Mouse (Mus musculus): ENCODE measurements at regions not wholly inside any gene's neighbourhood (a gene's known extent, or its start where the extent isn't known, plus 50 kb on each side); places are given as distances from the start of the nearest gene placed in this dataset.

GRCm38 (mm10) chr16:66013608-66014007 is 198.6 kb downstream of the Vgll3 start:
- no peak overlapping the region for H3K4me2 ChIP-seq (ENCODE audit: low read depth, low read length)
- no peak overlapping the region for H3K4me3 ChIP-seq (ENCODE audit: low read length)
- no peak for ATAC-seq
- H3K9ac ChIP-seq (ENCODE audit: low read depth, low read length): no peak overlapping the region
- no peaks in the 10 kb centered on the region for H3K36me3 ChIP-seq (ENCODE audit: control insufficient read depth, insufficient read depth, low read length)
- no peaks in the 10 kb centered on the region for H3K4me1 ChIP-seq (ENCODE audit: control insufficient read depth, insufficient read depth, low read length)
- no peaks in the 10 kb centered on the region for H3K27me3 ChIP-seq (replicated peaks; ENCODE audit: control insufficient read depth, insufficient read depth, low read length)
- no peaks in the 10 kb centered on the region for H3K9me3 ChIP-seq (ENCODE audit: control insufficient read depth, low read length)
- 12% methylated on average over 2 of the region's 2 CpGs for WGBS
- H3K27ac ChIP-seq (ENCODE audit: low read length): no peak overlapping the region

- peak; percentile 50; the same call in 1 of the 2 replicates for ATAC-seq
- H3K4me3 ChIP-seq (ENCODE audit: low read length): no peak overlapping the region
- no peaks in the 10 kb centered on the region for H3K9me3 ChIP-seq (ENCODE audit: control insufficient read depth, low read length)
- no peak overlapping the region for H3K9ac ChIP-seq (ENCODE audit: low read depth, low read length)
- H3K36me3 ChIP-seq (ENCODE audit: control insufficient read depth, insufficient read depth, low read length): no peaks in the 10 kb centered on the region
- no peaks in the 10 kb centered on the region for H3K4me1 ChIP-seq (ENCODE audit: control insufficient read depth, insufficient read depth, low read length)
- 46% methylated on average over 5 of the region's 5 CpGs for WGBS
- no peaks in the 10 kb centered on the region for H3K27me3 ChIP-seq (replicated peaks; ENCODE audit: control insufficient read depth, insufficient read depth, low read length)
- H3K27ac ChIP-seq (ENCODE audit: low read length): no peak overlapping the region
- no peak overlapping the region for H3K4me2 ChIP-seq (ENCODE audit: low read depth, low read length)
These were observed 200.0 kb downstream of the Vgll3 start for GRCm38 (mm10) chr16:66014861-66015602.

GRCm38 (mm10) chr16:66017040-66017439 is 202.0 kb downstream of the Vgll3 start:
- Histone ChIP-seq H3K4me2 (ENCODE audit: low read depth, low read length) (no peak overlapping the region), H3K4me1 (ENCODE audit: control insufficient read depth, insufficient read depth, low read length) (no peaks in the 10 kb centered on the region), H3K36me3 (ENCODE audit: control insufficient read depth, insufficient read depth, low read length) (no peaks in the 10 kb centered on the region), H3K9ac (ENCODE audit: low read depth, low read length) (no peak overlapping the region), H3K4me3 (ENCODE audit: low read length) (no peak overlapping the region), H3K9me3 (ENCODE audit: control insufficient read depth, low read length) (no peaks in the 10 kb centered on the region), H3K27ac (ENCODE audit: low read length) (no peak overlapping the region), H3K27me3 (replicated peaks; ENCODE audit: control insufficient read depth, insufficient read depth, low read length) (no peaks in the 10 kb centered on the region)
- WGBS: 54% methylated on average over 2 of the region's 2 CpGs
- ATAC-seq: peak; percentile 44

GRCm38 (mm10) chr16:66023397-66023796 is 208.3 kb downstream of the Vgll3 start:
- H3K4me2 ChIP-seq (ENCODE audit: low read depth, low read length): no peak overlapping the region
- peak; percentile 72 for ATAC-seq

More at GRCm38 (mm10) chr16:66023397-66023796, 208.3 kb downstream of the Vgll3 start:
- Histone ChIP-seq H3K27me3 (replicated peaks; ENCODE audit: control insufficient read depth, insufficient read depth, low read length) (no peaks in the 10 kb centered on the region), H3K4me1 (ENCODE audit: control insufficient read depth, insufficient read depth, low read length) (no peaks in the 10 kb centered on the region), H3K36me3 (ENCODE audit: control insufficient read depth, insufficient read depth, low read length) (no peaks in the 10 kb centered on the region), H3K27ac (ENCODE audit: low read length) (no peak overlapping the region), H3K4me3 (ENCODE audit: low read length) (no peak overlapping the region), H3K9ac (ENCODE audit: low read depth, low read length) (no peak overlapping the region), H3K9me3 (ENCODE audit: control insufficient read depth, low read length) (no peaks in the 10 kb centered on the region)
- WGBS: 53% methylated on average over 2 of the region's 2 CpGs

Measured in intestine, embryonic 16.5 days (tissue).